Mouse (Mus musculus) left cerebral cortex, adult 11 months (tissue): ENCODE measurements at regions not wholly inside any gene's neighbourhood (a gene's known extent, or its start where the extent isn't known, plus 50 kb on each side); places are given as distances from the start of the nearest gene placed in this dataset.

ENCODE experiments used
- DNase-seq: peaks from one replicate; pipeline ENCODE4 v3.0.0; 2022; ENCODE audit warnings: low spot score

DNA sequence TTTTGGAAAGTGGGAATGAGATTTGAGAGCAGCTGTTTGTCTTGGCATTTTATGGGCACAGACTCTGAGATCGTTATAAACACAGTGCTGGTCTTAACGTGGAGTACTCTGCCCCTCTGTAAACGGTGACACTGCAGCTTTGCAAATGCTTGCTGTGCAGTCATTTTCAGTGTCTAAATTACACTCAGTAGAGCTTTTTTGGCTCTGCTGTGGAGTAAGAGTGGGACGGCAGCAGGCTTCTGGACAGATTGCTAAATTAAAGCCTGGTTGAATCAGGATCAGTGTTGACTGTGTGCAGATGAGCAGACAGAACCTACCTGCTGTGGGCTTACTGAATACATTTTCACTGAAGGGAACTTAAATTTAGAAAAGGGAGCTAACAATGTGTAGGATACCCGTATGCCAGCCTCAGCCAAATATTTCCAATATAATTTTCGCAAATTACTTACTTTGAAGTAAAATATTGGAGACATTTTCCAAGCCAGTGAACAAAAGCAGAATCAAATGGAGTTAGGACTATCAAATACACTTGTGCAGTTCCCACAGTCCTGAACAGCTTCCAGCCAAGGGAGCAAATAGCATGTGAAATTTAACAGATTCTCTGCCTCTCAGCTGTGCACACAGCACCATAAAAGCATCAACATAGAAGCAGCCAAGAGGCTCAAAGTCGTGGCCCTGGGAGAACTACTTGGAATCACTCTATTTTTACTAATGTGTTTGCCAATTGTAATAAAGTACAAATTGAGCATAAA, 148.1 kb upstream of the Stac start:
- DNase-seq, result peak; percentile 51

DNA sequence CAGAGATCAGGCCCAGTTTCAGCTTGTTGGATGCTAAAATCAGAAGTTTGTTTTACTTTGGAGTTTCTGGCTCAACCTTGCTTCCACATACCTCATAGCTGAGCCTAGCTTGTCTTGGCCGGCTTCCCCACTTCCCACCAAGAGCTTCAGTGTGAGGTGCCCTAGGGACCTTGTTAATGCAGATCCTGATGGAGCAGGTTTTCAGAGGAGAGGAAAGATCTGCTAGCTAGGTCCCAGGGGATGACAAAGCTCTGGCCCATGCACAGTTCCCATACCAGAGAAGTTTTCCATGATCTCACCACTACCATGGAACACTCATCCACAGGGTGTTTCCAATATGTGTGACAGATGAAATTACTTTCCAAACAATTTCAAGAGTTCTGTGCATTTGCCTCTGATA, 131.9 kb upstream of the Stac start:
- no peak for DNase-seq

DNA sequence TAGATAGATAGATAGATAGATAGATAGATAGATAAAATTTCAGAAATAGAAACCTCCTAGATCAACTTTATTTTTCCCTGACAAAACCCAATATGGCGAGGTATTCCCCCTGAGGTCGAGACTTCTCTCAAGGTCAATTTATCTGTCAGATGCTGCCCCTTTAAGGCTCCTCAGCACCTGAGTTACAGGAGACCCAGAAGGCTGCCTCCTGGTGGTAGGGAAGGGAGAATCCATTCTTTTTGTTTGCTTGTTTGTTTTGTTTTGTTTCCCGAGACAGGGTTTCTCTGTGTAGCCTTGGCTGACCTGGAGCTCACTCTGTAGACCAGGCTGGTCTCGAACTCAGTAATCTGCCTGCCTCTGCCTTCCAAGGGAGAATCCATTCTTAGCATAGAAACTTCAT, 127.3 kb upstream of the Stac start:
- DNase-seq, result no peak

DNA sequence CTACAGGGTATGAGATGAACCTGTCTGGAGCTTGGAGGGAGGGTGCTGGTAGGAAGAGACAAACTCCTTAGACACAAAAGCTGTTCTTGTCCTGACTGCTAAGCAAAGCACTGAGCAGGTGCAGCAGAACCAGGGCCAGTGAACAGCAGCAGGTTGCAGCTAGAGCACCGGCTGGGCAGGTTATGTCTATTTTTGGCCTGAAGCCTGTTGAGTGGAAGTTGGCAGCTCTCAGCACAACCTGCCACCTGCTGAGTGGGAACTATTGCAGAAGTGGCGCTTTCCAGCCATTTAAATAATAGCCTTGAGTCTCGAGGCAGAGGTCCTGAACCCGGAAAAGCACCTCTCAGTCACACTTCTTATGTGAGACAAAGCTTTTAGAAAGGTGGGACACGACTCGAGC, 114.8 kb upstream of the Stac start:
- no peak for DNase-seq

DNA sequence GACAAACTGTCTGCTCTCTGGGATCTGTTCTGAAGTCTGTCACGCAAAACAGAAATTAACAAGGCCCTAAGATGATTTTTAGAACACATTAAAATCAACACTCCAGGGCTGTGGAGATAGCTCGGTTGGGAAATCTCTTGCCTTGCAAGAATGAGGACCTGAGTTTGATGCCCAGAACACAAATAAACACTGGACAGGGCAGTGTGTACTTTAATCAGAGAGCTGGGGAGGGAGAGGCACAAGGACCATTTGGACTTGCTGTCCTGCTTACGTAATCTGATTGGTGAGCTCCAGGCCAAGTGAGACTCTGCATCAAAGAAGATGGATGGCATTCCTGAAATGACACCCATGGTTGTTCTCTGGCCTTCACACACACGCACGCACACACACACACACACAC, 111.2 kb upstream of the Stac start:
- no peak for DNase-seq

DNA sequence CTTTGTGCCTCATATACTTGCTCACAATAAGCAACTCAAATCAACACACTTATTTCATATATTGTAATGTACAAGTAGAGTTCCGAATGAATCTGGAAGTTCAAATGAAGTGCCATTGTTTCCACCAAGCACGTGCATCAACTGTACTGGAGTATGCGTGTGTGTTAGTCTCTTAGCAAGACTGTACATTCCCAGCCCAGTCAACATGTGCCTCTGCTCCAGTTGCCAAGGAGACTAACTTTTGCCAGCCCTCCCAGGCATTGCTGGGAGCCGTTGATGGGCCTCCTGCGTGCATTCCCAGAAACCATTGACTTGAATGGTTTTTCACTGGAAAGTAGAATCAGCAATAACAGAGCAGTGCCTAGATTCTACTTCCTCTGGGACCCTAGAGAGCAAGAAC, 110.7 kb upstream of the Stac start:
- DNase-seq, result no peak

DNA sequence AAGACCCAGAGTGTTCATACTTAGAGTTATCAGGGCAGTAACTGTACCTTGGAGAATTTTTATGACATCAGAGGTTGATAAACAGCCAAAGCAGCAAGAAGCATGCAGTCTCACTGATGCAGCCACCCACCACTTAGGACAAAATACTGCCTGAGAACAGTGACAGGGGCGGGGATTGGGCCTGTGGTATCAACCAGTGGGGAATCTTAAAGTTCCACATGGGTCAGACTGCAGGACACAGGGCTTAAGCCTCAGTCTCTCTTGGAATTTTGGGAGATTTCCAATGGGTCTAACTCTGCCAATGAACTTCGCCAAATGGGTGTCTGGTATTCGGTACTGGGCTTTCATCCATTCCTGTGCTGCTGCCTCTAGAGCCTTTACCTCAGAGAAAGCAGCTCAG, 88.8 kb upstream of the Stac start:
- DNase-seq, result no peak

DNA sequence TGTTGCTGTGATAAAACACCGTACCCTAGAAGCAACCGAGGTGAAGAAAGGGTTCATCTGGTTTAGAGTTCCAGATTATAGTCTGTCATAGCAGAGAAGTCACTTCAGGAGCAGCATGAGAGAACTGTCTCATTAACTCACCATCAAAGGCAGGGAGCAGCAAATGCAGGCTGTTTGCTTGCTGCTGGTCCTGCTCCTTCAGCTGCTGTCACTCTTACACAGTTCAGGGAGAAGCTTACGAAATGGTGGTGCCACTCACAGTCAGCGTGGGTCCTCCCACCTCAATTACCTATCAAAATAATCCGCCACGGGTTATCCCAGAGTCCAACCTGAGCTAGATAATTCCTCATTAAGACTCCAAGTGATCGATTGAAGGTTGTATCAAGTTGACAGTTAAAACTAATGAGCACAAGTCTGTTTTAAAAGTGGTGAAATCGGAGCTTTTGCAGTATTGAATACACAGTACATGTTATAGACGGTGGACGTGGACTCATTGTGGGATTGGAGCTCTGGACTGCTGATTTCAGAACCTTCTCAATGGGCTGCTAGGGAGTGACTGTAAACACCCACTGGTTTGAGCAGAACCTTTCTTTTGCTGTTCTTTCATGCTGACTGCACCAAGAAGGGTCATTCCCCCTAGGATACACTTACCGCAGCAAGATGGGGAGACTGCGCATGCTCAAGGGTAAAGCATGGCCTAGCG, 87.4 kb upstream of the Stac start:
- no peak for DNase-seq

DNA sequence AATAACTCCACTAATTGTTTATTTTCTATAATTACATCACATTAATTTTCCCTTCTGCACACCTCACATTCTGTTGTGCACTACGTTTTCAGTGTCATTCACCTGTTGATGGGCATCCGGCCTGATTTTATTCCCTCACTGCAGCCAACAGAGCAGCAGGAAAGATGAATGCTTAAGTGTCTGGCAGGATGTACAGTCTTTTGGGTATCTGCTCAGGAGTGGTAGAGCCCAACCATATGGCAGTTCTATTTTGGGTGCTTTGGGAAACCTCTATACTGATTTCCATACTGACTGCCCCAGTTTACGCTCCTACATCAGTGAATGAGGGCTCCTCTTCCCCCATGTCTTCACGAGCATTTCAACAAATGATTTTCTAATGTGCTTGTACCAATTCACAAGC, 84.1 kb upstream of the Stac start:
- DNase-seq, result peak; percentile 8

DNA sequence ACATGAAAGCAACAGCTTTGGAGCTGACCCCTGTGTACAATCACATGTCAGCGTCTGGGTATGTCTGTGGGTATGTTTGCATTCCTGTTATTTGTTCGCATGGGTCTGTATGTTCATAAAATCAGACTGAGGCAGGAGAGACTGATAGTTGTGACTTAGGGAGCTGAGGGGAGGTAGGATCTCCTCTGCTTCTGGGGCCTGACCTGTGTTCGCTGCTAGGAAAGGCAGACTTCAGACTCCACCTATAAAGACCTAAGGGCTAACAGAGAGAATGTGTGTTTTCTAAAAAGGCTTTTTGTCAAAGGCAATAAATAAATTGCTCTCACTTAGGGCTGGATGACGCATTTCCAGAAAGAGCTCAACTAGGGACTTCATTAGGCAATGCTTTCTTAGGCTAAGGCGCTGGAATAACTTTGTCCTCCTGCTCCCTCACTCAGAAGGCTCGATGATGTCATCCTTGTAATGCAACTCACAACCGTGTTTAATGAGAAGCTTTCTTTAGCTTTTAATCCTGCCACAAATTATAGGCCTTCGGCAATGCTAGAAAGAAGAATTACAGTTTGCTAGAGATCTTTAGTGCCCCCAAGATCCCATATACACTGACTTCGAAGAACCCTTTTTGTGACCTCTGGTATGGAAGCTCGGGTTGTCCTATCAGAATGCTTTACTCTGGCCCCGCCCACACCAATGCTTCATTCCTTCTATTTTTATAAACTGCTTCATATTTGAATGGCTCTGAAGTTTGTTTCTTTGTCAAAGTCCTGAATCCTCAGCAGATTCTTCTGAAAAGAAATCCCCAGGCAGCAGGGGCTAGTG, 72.7 kb upstream of the Stac start:
- DNase-seq, result no peak

DNA sequence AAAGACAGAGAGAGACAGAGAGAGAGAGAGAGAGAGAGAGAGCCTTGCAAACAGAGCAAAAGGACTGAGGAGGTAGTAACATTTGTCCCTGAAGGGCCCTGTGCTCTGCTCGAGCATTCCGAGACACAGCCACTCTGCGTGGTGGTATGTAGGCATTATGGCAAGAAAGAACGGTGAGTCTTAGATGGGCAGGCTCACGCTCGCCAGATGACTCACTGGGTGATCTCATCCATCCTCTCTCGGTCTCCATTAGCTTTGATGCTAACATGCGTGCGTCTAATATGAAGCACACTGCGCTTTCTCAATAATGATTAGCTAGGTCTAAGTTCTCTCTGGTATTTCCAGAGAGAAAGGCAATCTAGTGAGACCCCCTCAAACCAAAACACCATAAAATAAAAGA, 65.1 kb upstream of the Stac start:
- DNase-seq, result no peak

DNA sequence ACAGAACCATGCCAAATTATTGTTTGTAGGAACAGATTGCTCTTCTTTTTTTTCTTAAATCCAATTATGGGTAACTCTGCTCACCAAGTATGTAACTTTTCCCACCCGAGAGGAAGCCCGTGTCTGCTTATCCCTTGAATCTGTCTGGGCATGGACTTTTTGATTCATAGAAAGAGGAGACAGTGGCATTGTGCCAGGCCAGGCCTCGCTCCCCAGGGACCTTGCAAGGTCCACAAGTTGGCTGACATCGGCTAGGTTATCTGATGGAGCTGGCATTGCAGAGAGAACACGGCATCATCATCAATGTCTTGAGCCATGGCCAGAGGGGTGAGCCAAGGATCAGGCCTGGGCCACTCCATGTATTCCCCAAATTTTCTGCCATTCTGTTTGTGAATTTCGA, 56.0 kb upstream of the Stac start:
- no peak for DNase-seq

DNA sequence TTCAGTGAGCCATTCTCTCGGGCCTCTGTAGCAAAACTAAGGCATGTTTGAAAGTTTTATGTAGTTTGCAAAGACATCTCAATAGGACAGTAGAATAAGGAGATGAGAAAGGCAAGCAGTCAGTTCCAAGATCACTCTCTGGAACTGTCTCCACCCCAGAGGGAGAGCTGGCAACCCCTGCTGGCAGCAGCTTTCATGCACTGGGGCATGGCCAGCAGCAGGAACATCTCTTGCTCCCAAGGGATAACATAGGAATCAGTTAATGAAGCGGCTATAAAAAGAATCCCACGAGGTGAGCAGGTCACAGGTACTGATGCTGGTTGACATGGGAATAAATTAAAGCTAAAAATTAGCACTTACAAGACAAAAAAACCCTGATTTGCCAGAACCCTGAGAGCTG, 55.1 kb upstream of the Stac start:
- DNase-seq, result no peak
